Mouse (Mus musculus): ENCODE measurements around the gene Gm49325. TPM values are rescaled to one million over a fixed set of nuclear protein-coding genes. Genes with fewer than 3 reads are reported as not detected.
"Not testable (repeated sequence)": the region's sequence is repeated elsewhere in the genome, so short reads cannot be mapped to it uniquely, and the experiment has no call there.

Gm49325 gene
- polyA plus RNA-seq, 1 experiment from 2014 or later = 3.1 TPM

GRCm38 (mm10) chr10:77685895-77686664, 80.1 kb downstream of the Gm49325 start, which contains the start of gene Tspear:
Tspear (plus strand) TSS chr10:77686569.
- Histone ChIP-seq H3K27me3 (peaks cover 31% of the 10 kb centered on the region), H3K36me3 (no peaks in the 10 kb centered on the region), H3K4me3 (replicated peaks) (peak within 1 kb of the TSS; percentile 22), H3K4me2 (replicated peaks) (peak within 1 kb of the TSS; percentile 33), H3K4me1 (peaks cover 10% of the 10 kb centered on the region), H3K9ac (no peak within 1 kb of the TSS), H3K9me3 (replicated peaks) (no peaks in the 10 kb centered on the region), H3K27ac (replicated peaks) (peak within 1 kb of the TSS; percentile 58; the same call in 1 of the 2 replicates)
- WGBS = 3% methylated on average over 22 of the region's 22 CpGs
- ATAC-seq (ENCODE audit: insufficient number of reproducible peaks, low FRiP score, low TSS enrichment, low read depth) = no peak

- ATAC-seq (ENCODE audit: insufficient number of reproducible peaks, low FRiP score, low TSS enrichment, low read depth) = no peak
- no peaks in the 10 kb centered on the region for H3K9me3 ChIP-seq (replicated peaks)
- H3K9ac ChIP-seq = no peak overlapping the region
- no peaks in the 10 kb centered on the region for H3K36me3 ChIP-seq
- peaks cover 10% of the 10 kb centered on the region for H3K4me1 ChIP-seq
- peaks cover 31% of the 10 kb centered on the region for H3K27me3 ChIP-seq
- WGBS = 17% methylated on average over 10 of the region's 10 CpGs
- H3K4me2 ChIP-seq (replicated peaks) = peak overlapping the region; percentile 33
- H3K4me3 ChIP-seq (replicated peaks) = peak overlapping the region; percentile 22
- H3K27ac ChIP-seq (replicated peaks) = 0 out of 2 replicates have a peak overlapping the region, but pooled peaks have one; percentile 58
Observed at GRCm38 (mm10) chr10:77687021-77687420, 81.0 kb downstream of the Gm49325 start.

GRCm38 (mm10) chr10:77690356-77690807, 84.4 kb downstream of the Gm49325 start, which contains the start of gene Gm19402:
Gm19402 (minus strand) TSS chr10:77690757.
- H3K4me2 ChIP-seq (replicated peaks); H3K9me3 ChIP-seq (replicated peaks); H3K4me3 ChIP-seq (replicated peaks); H3K9ac ChIP-seq; H3K36me3 ChIP-seq; H3K27ac ChIP-seq (replicated peaks); ATAC-seq (ENCODE audit: insufficient number of reproducible peaks, low FRiP score, low TSS enrichment, low read depth); H3K4me1 ChIP-seq: not testable (repeated sequence)
- 73% methylated on average over 3 of the region's 3 CpGs for WGBS
- peaks cover 27% of the 10 kb centered on the region for H3K27me3 ChIP-seq

MicroRNAs encoded within 50 kb of the gene (microRNA counts, 519-probe panel; counts per million panel counts)
- microRNA mmu-miR-1930 = 1,286 counts per million, percentile 6 among the panel's probes with 10 or more counts

Small RNA genes within 50 kb of the gene (microRNA-seq; reads per million reads assigned to microRNA genes)
- gene Mir1930 (ENCODE audit: borderline number of aligned reads) = 7.2 reads per million, percentile 26 among the genes with 10 or more reads in this experiment

Other genes with a start within 250 kb of the Gm49325 start
- 5.2 and 8.0 TPM in 2 replicates for gene Adarb1, start 187.9 kb upstream of the Gm49325 start, polyA plus RNA-seq (2015; fragmentation: Nextera tagmentation; extraction: Ambion mirVana)
- gene Fam207a, start 90.4 kb upstream of the Gm49325 start, polyA plus RNA-seq (2015; fragmentation: Nextera tagmentation; extraction: Ambion mirVana) = 37.5 and 38.8 TPM in 2 replicates
- 2.8 and 3.3 TPM in 2 replicates for gene Itgb2, start 75.9 kb upstream of the Gm49325 start, polyA plus RNA-seq (2015; fragmentation: Nextera tagmentation; extraction: Ambion mirVana)
- 135 and 136 TPM in 2 replicates for gene Pttg1ip, start 24.5 kb upstream of the Gm49325 start, polyA plus RNA-seq (2015; fragmentation: Nextera tagmentation; extraction: Ambion mirVana)
- 323 and 339 TPM in 2 replicates for gene Sumo3, start 100 bp upstream of the Gm49325 start, polyA plus RNA-seq (2015; fragmentation: Nextera tagmentation; extraction: Ambion mirVana)
- 92.2 and 102 TPM in 2 replicates for gene Ube2g2, start 16.1 kb downstream of the Gm49325 start, polyA plus RNA-seq (2015; fragmentation: Nextera tagmentation; extraction: Ambion mirVana)
- 3.3 and 3.4 TPM in 2 replicates for gene Tspear, start 80.4 kb downstream of the Gm49325 start, polyA plus RNA-seq (2015; fragmentation: Nextera tagmentation; extraction: Ambion mirVana)
- gene Gm19402, start 84.6 kb downstream of the Gm49325 start, polyA plus RNA-seq (2015; fragmentation: Nextera tagmentation; extraction: Ambion mirVana) = 0.60 and 0.85 TPM in 2 replicates
- gene Gm9508, start 91.0 kb downstream of the Gm49325 start, polyA plus RNA-seq (2015; fragmentation: Nextera tagmentation; extraction: Ambion mirVana) = 1.0 and 1.9 TPM in 2 replicates
- gene Gm10272, start 100.4 kb downstream of the Gm49325 start, polyA plus RNA-seq (2015; fragmentation: Nextera tagmentation; extraction: Ambion mirVana) = 0.59 TPM in 1 of 2 replicates, not detected in the other
- gene Gm10024, start 105.3 kb downstream of the Gm49325 start, polyA plus RNA-seq (2015; fragmentation: Nextera tagmentation; extraction: Ambion mirVana) = 2.2 and 2.8 TPM in 2 replicates
- 0.56 and 1.5 TPM in 2 replicates for gene Gm10142, start 109.6 kb downstream of the Gm49325 start, polyA plus RNA-seq (2015; fragmentation: Nextera tagmentation; extraction: Ambion mirVana)
- 1.1 and 1.8 TPM in 2 replicates for gene Krtap12-1, start 114.4 kb downstream of the Gm49325 start, polyA plus RNA-seq (2015; fragmentation: Nextera tagmentation; extraction: Ambion mirVana)
- gene Gm10100, start 120.3 kb downstream of the Gm49325 start, polyA plus RNA-seq (2015; fragmentation: Nextera tagmentation; extraction: Ambion mirVana) = 0.75 and 1.2 TPM in 2 replicates
- 1.5 and 1.7 TPM in 2 replicates for gene Gm18596, start 136.4 kb downstream of the Gm49325 start, polyA plus RNA-seq (2015; fragmentation: Nextera tagmentation; extraction: Ambion mirVana)
- 1.5 and 1.9 TPM in 2 replicates for gene Gm9736, start 145.2 kb downstream of the Gm49325 start, polyA plus RNA-seq (2015; fragmentation: Nextera tagmentation; extraction: Ambion mirVana)
- 0.41 and 0.77 TPM in 2 replicates for gene Gm3233, start 153.5 kb downstream of the Gm49325 start, polyA plus RNA-seq (2015; fragmentation: Nextera tagmentation; extraction: Ambion mirVana)
- 0.92 TPM in 1 of 2 replicates, not detected in the other for gene Gm3238, start 165.1 kb downstream of the Gm49325 start, polyA plus RNA-seq (2015; fragmentation: Nextera tagmentation; extraction: Ambion mirVana)
- gene Gm7138, start 170.7 kb downstream of the Gm49325 start, polyA plus RNA-seq (2015; fragmentation: Nextera tagmentation; extraction: Ambion mirVana) = 1.3 and 1.7 TPM in 2 replicates
- not detected in 2 replicates for gene Gm3250, start 176.3 kb downstream of the Gm49325 start, polyA plus RNA-seq (2015; fragmentation: Nextera tagmentation; extraction: Ambion mirVana)
- gene Gm7137, start 182.0 kb downstream of the Gm49325 start, polyA plus RNA-seq (2015; fragmentation: Nextera tagmentation; extraction: Ambion mirVana) = 0.54 TPM in 1 of 2 replicates, not detected in the other
- gene Gm9639, start 188.9 kb downstream of the Gm49325 start, polyA plus RNA-seq (2015; fragmentation: Nextera tagmentation; extraction: Ambion mirVana) = 0.91 and 1.0 TPM in 2 replicates
- gene Gm19668, start 192.9 kb downstream of the Gm49325 start, polyA plus RNA-seq (2015; fragmentation: Nextera tagmentation; extraction: Ambion mirVana) = 0.24 and 0.55 TPM in 2 replicates
- gene Gm9507, start 205.6 kb downstream of the Gm49325 start, polyA plus RNA-seq (2015; fragmentation: Nextera tagmentation; extraction: Ambion mirVana) = 2.0 and 2.1 TPM in 2 replicates
- 2.8 and 3.4 TPM in 2 replicates for gene Gm2696, start 208.5 kb downstream of the Gm49325 start, polyA plus RNA-seq (2015; fragmentation: Nextera tagmentation; extraction: Ambion mirVana)
- gene Krtap10-4, start 220.9 kb downstream of the Gm49325 start, polyA plus RNA-seq (2015; fragmentation: Nextera tagmentation; extraction: Ambion mirVana) = 2.6 and 5.3 TPM in 2 replicates
- gene Krtap10-10, start 229.8 kb downstream of the Gm49325 start, polyA plus RNA-seq (2015; fragmentation: Nextera tagmentation; extraction: Ambion mirVana) = 2.9 and 3.8 TPM in 2 replicates
- 0.73 and 0.88 TPM in 2 replicates for gene Gm36176, start 240.6 kb downstream of the Gm49325 start, polyA plus RNA-seq (2015; fragmentation: Nextera tagmentation; extraction: Ambion mirVana)
- gene Gm10318, start 246.7 kb downstream of the Gm49325 start, polyA plus RNA-seq (2015; fragmentation: Nextera tagmentation; extraction: Ambion mirVana) = 3.0 and 3.4 TPM in 2 replicates

Measured in embryonic facial prominence, embryonic 15.5 days (tissue).